Mouse (Mus musculus) MEL (cell line): ENCODE measurements around the gene Rexo4. TPM values are rescaled to one million over a fixed set of nuclear protein-coding genes. Genes with fewer than 3 reads are reported as not detected.

Experiments
- DNase-seq: peaks from one replicate; pipeline ENCODE4 v3.0.0; 2011; ENCODE audit warnings: low read depth, low spot score
- H3K27ac ChIP-seq: 2 replicates; pipeline ENCODE4 v1.5.1; 2012; ENCODE audit warnings: low read depth, mild to moderate bottlenecking, control low read depth, low read length, moderate library complexity; ENCODE audit not compliant: control insufficient read depth
- H3K27me3 ChIP-seq, 2 experiments: fragments of 150-350 bp in 1 of 2; sonication (generic) in 1 of 2; 2 replicates each; pipeline ENCODE4 v1.6.1; 2012; ENCODE audit warnings: low read length in 2 of 2, mild to moderate bottlenecking in 2 of 2, improper control_type of control experiment in 1 of 2, moderate library complexity in 1 of 2; ENCODE audit not compliant: insufficient read depth in 2 of 2, control insufficient read depth in 1 of 2
- H3K36me3 ChIP-seq, 2 experiments: 2 replicates each; pipeline ENCODE4 v1.6.1; 2012 to 2014; ENCODE audit warnings: low read length in 2 of 2, improper control_type of control experiment in 1 of 2, inconsistent platforms in 1 of 2, mild to moderate bottlenecking in 1 of 2; ENCODE audit not compliant: insufficient read depth in 2 of 2, control insufficient read depth in 1 of 2
- H3K4me1 ChIP-seq, 2 experiments: fragments of 150-350 bp in 1 of 2; sonication (generic) in 1 of 2; 2 replicates each; pipeline ENCODE4 v1.6.1; 2012; ENCODE audit warnings: low read length in 2 of 2, improper control_type of control experiment in 1 of 2, mild to moderate bottlenecking in 1 of 2; ENCODE audit not compliant: insufficient read depth in 2 of 2, control insufficient read depth in 1 of 2
- H3K4me3 ChIP-seq, 2 experiments: fragments of 150-350 bp in 1 of 2; sonication (generic) in 1 of 2; 2 replicates each; pipeline ENCODE4 v1.5.1; 2012; ENCODE audit warnings: low read depth in 2 of 2, low read length in 2 of 2, mild to moderate bottlenecking in 2 of 2, moderate library complexity in 2 of 2, control low read depth in 1 of 2, improper control_type of control experiment in 1 of 2; ENCODE audit not compliant: control insufficient read depth in 1 of 2, insufficient read depth in 1 of 2
- H3K79me2 ChIP-seq: 2 replicates; pipeline ENCODE4 v1.6.1; 2012; ENCODE audit warnings: mild to moderate bottlenecking, low read length, moderate library complexity; ENCODE audit not compliant: control insufficient read depth, poor library complexity, insufficient read depth
- H3K9ac ChIP-seq: 2 replicates; pipeline ENCODE4 v1.6.1; 2012; ENCODE audit warnings: low read depth, mild to moderate bottlenecking, control low read depth, low read length, moderate library complexity; ENCODE audit not compliant: control insufficient read depth, poor library complexity, severe bottlenecking
- H3K9me3 ChIP-seq: fragments of 150-350 bp; sonication (generic); replicated peaks from 2 replicates; pipeline ENCODE4 v1.6.1; 2012; ENCODE audit warnings: mild to moderate bottlenecking, low read length, improper control_type of control experiment, moderate library complexity; ENCODE audit not compliant: insufficient read depth
- CHD2 ChIP-seq: IDR thresholded peaks from 2 replicates; pipeline ENCODE4 v1.6.1; 2011; ENCODE audit warnings: low read length, improper control_type of control experiment
- CTCF ChIP-seq, 3 experiments: IDR thresholded peaks in 2 of 3; conservative IDR thresholded peaks in 1 of 3; 2 replicates each; pipeline ENCODE4 v1.5.1; 2011 to 2012; ENCODE audit warnings: low read length in 3 of 3, low read depth in 2 of 3, mild to moderate bottlenecking in 2 of 3, improper control_type of control experiment in 1 of 3, inconsistent platforms in 1 of 3, mixed read lengths in 1 of 3, moderate library complexity in 1 of 3; ENCODE audit not compliant: control insufficient read depth in 1 of 3, insufficient read depth in 1 of 3, poor library complexity in 1 of 3, severe bottlenecking in 1 of 3
- E2F4 ChIP-seq: IDR thresholded peaks from 2 replicates; pipeline ENCODE4 v1.6.1; 2011; ENCODE audit warnings: low read depth, low read length, improper control_type of control experiment, borderline replicate concordance
- ELF1 ChIP-seq: IDR thresholded peaks from 2 replicates; pipeline ENCODE4 v1.6.1; 2014; ENCODE audit warnings: low read depth, mild to moderate bottlenecking, inconsistent platforms, low read length, improper control_type of control experiment, moderate library complexity
- ETS1 ChIP-seq: IDR thresholded peaks from 2 replicates; pipeline ENCODE4 v1.6.1; 2012; ENCODE audit warnings: low read depth, mild to moderate bottlenecking, inconsistent platforms, low read length, improper control_type of control experiment, moderate library complexity
- GABPA ChIP-seq: IDR thresholded peaks from 2 replicates; pipeline ENCODE4 v1.6.1; 2012; ENCODE audit warnings: low read depth, mild to moderate bottlenecking, inconsistent platforms, low read length, improper control_type of control experiment, moderate library complexity
- HCFC1 ChIP-seq: IDR thresholded peaks from 2 replicates; pipeline ENCODE4 v1.6.1; 2012; ENCODE audit warnings: low read depth, mild to moderate bottlenecking, inconsistent platforms, low read length, improper control_type of control experiment, moderate library complexity
- KAT2A ChIP-seq: conservative IDR thresholded peaks from 2 replicates; pipeline ENCODE4 v1.6.1; 2012; ENCODE audit warnings: low read depth, low read length, improper control_type of control experiment, inconsistent platforms
- MYC ChIP-seq: IDR thresholded peaks from 2 replicates; pipeline ENCODE4 v1.6.1; 2011; ENCODE audit warnings: low read depth, mild to moderate bottlenecking, low read length, improper control_type of control experiment, moderate library complexity
- POLR2AphosphoS5 ChIP-seq: IDR thresholded peaks from 2 replicates; pipeline ENCODE4 v1.6.1; 2012; ENCODE audit warnings: low read depth, borderline replicate concordance, mild to moderate bottlenecking, inconsistent platforms, low read length, moderate library complexity, mixed read lengths
- RAD21 ChIP-seq: IDR thresholded peaks from 2 replicates; pipeline ENCODE4 v1.6.1; 2011; ENCODE audit warnings: mild to moderate bottlenecking, low read depth, low read length, improper control_type of control experiment
- SMC3 ChIP-seq: IDR thresholded peaks from 2 replicates; pipeline ENCODE4 v1.6.1; 2011; ENCODE audit warnings: low read depth, low read length, improper control_type of control experiment
- TBP ChIP-seq: IDR thresholded peaks from 2 replicates; pipeline ENCODE4 v1.8.0; 2011; ENCODE audit warnings: low read depth, low read length, improper control_type of control experiment
- TCF12 ChIP-seq: IDR thresholded peaks from 2 replicates; pipeline ENCODE4 v1.6.1; 2014; ENCODE audit warnings: low read depth, mild to moderate bottlenecking, inconsistent platforms, low read length, improper control_type of control experiment, moderate library complexity
- UBTF ChIP-seq: IDR thresholded peaks from 2 replicates; pipeline ENCODE4 v1.6.1; 2012; ENCODE audit warnings: low read depth, mild to moderate bottlenecking, inconsistent platforms, low read length, improper control_type of control experiment, moderate library complexity, borderline replicate concordance; ENCODE audit not compliant: insufficient read depth
- USF2 ChIP-seq, 2 experiments: IDR thresholded peaks; 2 replicates each; pipeline ENCODE4 v1.6.1; 2011 to 2012; ENCODE audit warnings: improper control_type of control experiment in 2 of 2, low read length in 2 of 2, borderline replicate concordance in 1 of 2, inconsistent platforms in 1 of 2, low read depth in 1 of 2, mild to moderate bottlenecking in 1 of 2; ENCODE audit not compliant: insufficient read depth in 1 of 2
- ZC3H11A ChIP-seq: IDR thresholded peaks from 2 replicates; pipeline ENCODE4 v1.6.1; 2012; ENCODE audit warnings: low read depth, mild to moderate bottlenecking, inconsistent platforms, low read length, improper control_type of control experiment
- ZKSCAN1 ChIP-seq: IDR thresholded peaks from 2 replicates; pipeline ENCODE4 v1.6.1; 2012; ENCODE audit warnings: low read depth, mild to moderate bottlenecking, inconsistent platforms, low read length, improper control_type of control experiment, moderate library complexity
- ZMIZ1 ChIP-seq: IDR thresholded peaks from 2 replicates; pipeline ENCODE4 v1.6.1; 2012; ENCODE audit warnings: low read depth, mild to moderate bottlenecking, inconsistent platforms, low read length, improper control_type of control experiment, moderate library complexity
- ZNF384 ChIP-seq: IDR thresholded peaks from 2 replicates; pipeline ENCODE4 v1.6.1; 2012; ENCODE audit warnings: low read depth, mild to moderate bottlenecking, inconsistent platforms, low read length, improper control_type of control experiment
- polyA plus RNA-seq, 2 experiments: library from polyadenylated mRNA; stranded (reverse) in 1 of 2; unstranded in 1 of 2; fragments of >175 nt in 1 of 2; fragments of >200 nt in 1 of 2; gene quantifications; 2 replicates each; pipeline versions ENCODE4 v1.2.1 to v1.2.4; 2012; ENCODE audit warnings: low replicate concordance in 2 of 2, low read depth in 1 of 2; ENCODE audit not compliant: insufficient read length in 2 of 2, insufficient read depth in 1 of 2, missing spikeins in 1 of 2
- total RNA-seq: library from RNA; depleted of rRNA; stranded (reverse); fragments of 300-350 nt; gene quantifications from 2 replicates; pipeline ENCODE4 v1.2.3, GENCODE M21; 2012

The Rexo4 gene
- total and polyA plus RNA-seq, 3 experiments, result 52.4 to 66.6 TPM; not detected in 1

DNA sequence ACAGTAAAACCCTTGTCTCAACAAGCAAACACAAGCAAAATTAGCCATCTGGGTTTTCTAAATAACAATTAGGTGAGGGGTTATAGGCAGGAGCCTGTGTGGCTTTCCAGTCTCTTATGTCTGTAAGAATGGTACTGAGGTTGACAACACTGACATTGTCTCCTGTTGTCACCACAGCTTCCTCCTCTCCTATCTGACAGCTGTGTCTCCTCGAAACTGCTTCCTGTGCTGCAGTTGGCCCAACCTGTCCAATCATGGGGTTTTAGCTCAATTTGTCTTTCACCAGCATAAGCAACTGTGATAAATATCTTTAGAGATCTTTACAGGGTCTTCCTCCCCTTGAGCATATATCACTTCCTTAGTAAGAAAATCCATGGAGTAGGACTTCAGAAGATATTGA, 27.8 kb downstream of the Rexo4 start (continued):
- peak; percentile 35; the same call in 1 of the 2 replicates for TF ChIP-seq HCFC1

GRCm38 (mm10) chr2:26935286-26935685, 28.9 kb downstream of the Rexo4 start:
- peak overlapping the region; percentile 18; the same call in 1 of the 2 replicates for H3K27ac ChIP-seq
- H3K9me3 ChIP-seq, result no peaks in the 10 kb centered on the region
- peaks cover 28% of the 10 kb centered on the region for H3K79me2 ChIP-seq
- H3K4me3 ChIP-seq, result no peak overlapping the region
- DNase-seq, result peak; percentile 25
- TF ChIP-seq USF2 (IDR thresholded peaks at IDR 0.05; ENCODE audit: borderline replicate concordance in 1 of 2, insufficient read depth in 1 of 2, low read depth in 1 of 2, low read length in 2 of 2) (no peak), ZNF384 (no peak), MYC (no peak), E2F4 (no peak), ZC3H11A (no peak), GABPA (no peak), ZKSCAN1 (no peak), TCF12 (no peak), KAT2A (no peak), ELF1 (no peak), ZMIZ1 (no peak), SMC3 (no peak), ETS1 (no peak), POLR2AphosphoS5 (no peak), UBTF (no peak), CTCF (IDR thresholded peaks at IDR 0.05 in 2 of 3, conservative IDR thresholded peaks at IDR 0.05 in 1 of 3; ENCODE audit: control insufficient read depth in 1 of 3, insufficient read depth in 1 of 3, low read depth in 2 of 3, low read length in 3 of 3, poor library complexity in 1 of 3, severe bottlenecking in 1 of 3) (no peak), TBP (no peak), RAD21 (no peak), CHD2 (no peak)
- H3K36me3 ChIP-seq, result peaks cover 1 to 33% of the 10 kb centered on the region in 2 experiments; a peak in 2 of 4 replicates
- H3K27me3 ChIP-seq, result no peaks in the 10 kb centered on the region
- no peak overlapping the region for H3K9ac ChIP-seq
- H3K4me1 ChIP-seq, result peaks cover 16 to 41% of the 10 kb centered on the region in 2 experiments
